Mouse (Mus musculus): Measurements from ENCODE around the gene Dcaf5.

DNA sequence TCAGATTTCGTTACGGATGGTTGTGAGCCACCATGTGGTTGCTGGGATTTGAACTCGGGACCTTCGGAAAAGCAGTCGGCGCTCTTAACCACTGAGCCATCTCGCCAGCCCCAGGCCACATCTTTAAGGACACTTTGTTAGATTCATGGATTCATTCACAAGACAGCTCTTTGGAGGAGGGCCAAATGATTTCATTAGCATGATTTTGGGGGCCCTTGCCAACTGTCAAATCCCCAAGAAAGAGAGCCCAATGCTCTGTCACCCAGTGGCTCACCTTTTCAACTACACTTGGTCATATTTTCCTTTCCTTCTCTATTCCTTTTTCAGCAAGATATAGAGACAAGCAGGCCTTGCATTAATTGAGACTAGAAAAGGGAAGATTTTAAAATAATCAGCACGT, 63.5 kb downstream of the Dcaf5 start:
- TF ChIP-seq CTCF (IDR thresholded peaks at IDR 0.05; ENCODE audit: low read depth) (no peak), EP300 (optimal IDR thresholded peaks at IDR 0.05) (no peak)

Measured in stomach, postnatal 0 days (tissue).